Mouse (Mus musculus) forebrain, embryonic 10.5 days (tissue): ENCODE data around the gene Smim11. TPM values are rescaled to one million over a fixed set of nuclear protein-coding genes. Genes with fewer than 3 reads are reported as not detected.

ENCODE experiments used
- DNase-seq: peaks from one replicate; pipeline ENCODE4 v3.0.0-alpha.2; 2017; ENCODE audit warnings: low spot score; ENCODE audit errors: extremely low spot score
- H3K27ac ChIP-seq: fragments of 300-500 bp; sonication (generic); 2 replicates; pipeline ENCODE4 v1.5.1; 2016; ENCODE audit warnings: mild to moderate bottlenecking
- H3K27me3 ChIP-seq: fragments of 300-500 bp; sonication (generic); 2 replicates; pipeline ENCODE4 v1.6.1; 2016; ENCODE audit warnings: mild to moderate bottlenecking; ENCODE audit not compliant: poor library complexity, severe bottlenecking
- H3K36me3 ChIP-seq: fragments of 300-500 bp; sonication (generic); replicated peaks from 2 replicates; pipeline ENCODE4 v1.6.1; 2016; ENCODE audit warnings: mild to moderate bottlenecking, moderate library complexity
- H3K4me1 ChIP-seq: fragments of 300-500 bp; sonication (generic); 2 replicates; pipeline ENCODE4 v1.6.1; 2016
- H3K4me3 ChIP-seq: fragments of 300-500 bp; sonication (generic); 2 replicates; pipeline ENCODE4 v1.5.1; 2016; ENCODE audit warnings: mild to moderate bottlenecking, moderate library complexity
- H3K9me3 ChIP-seq: fragments of 300-500 bp; sonication (generic); 2 replicates; pipeline ENCODE4 v1.6.1; 2016; ENCODE audit warnings: mild to moderate bottlenecking, moderate library complexity
- WGBS: fragments of 180-500 bp; shearing (Covaris S2); methylation state at CpG from one replicate; pipeline ENCODE4 v1.1.7; 2016; 5-methylcytosine and 5-hydroxymethylcytosine counted together
- polyA plus RNA-seq: library from polyadenylated mRNA; unstranded; fragments of >200 nt; fragmentation: Nextera tagmentation; extraction: Ambion mirVana; gene quantifications from 2 replicates; pipeline ENCODE4 v1.2.1, GENCODE M21; 2016

Gene Smim11
- 120 and 125 TPM in 2 replicates for polyA plus RNA-seq

DNA sequence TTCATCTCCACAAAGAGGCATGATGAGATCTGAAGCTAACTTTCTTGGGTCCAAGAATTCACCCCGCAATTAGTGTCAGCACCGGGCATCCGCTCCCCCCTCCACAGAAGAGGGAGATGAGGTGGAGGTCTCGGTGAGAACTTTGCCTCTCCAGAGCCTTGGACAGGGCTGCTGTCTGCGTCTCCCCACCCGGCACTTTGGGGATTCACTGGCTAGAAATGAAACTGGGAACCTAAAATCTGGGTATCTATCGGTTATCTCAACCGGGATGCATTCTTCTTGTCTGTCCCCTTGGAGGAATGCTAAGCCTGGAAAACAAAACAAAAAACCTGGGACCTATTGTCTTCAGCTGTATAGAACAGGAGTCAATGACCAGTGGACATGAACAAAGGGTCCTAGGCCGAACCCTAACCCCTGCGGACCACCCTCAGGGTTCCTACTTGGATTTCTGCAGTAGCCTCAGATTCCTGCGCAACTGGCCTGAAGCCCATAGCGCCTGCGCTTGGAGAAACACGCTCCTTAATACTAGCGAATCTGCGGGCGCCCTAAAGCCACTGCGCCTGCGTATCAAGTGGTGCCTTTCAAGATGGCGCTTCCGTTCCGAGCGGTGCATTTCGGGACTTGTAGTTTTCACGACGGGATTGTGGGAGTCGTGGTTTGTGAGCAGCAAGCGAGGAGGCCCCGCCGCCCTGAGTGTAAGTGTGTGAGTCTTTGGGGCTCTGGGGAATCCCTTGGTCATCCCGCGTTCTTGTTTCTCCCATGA lies at the start of gene Smim11:
Gene Smim11, plus strand, starts transcription at position 638 of the 763 bp plus-strand sequence.
- peak within 1 kb of the TSS; percentile 80 for H3K4me3 ChIP-seq
- no peaks in the 10 kb centered on the region for H3K9me3 ChIP-seq
- peak within 1 kb of the TSS; percentile 91 for H3K27ac ChIP-seq
- peak; percentile 95 for DNase-seq
- H3K4me1 ChIP-seq, result peaks cover 28% of the 10 kb centered on the region
- peaks cover 5% of the 10 kb centered on the region; the same call in 1 of the 2 replicates for H3K27me3 ChIP-seq
- 9% methylated on average over 32 of the region's 32 CpGs for WGBS
- H3K36me3 ChIP-seq, result peaks cover 8% of the 10 kb centered on the region

DNA sequence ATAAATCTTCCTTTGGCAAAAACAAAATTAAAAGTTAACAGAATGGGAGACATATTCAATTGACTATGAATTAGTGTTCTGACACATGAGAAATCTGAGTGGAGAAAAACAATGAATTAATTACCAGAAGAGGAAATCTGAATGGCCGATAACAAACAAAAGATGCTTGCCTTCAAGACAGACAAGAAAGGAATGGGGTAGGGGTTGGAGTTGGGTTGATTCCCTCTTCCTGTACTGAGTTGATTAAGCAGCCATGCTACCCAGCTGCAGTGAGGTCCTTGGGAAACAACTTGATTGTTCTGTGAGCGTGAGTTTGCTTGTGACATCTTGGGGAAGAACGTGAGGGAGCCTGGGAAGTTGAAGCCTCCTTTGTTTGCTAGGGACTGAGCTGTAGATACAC lies 46.8 kb upstream of the Smim11 start:
- Histone ChIP-seq H3K36me3 (no peaks in the 10 kb centered on the region), H3K9me3 (no peaks in the 10 kb centered on the region), H3K27ac (no peak overlapping the region), H3K4me3 (no peak overlapping the region), H3K4me1 (peaks cover 7% of the 10 kb centered on the region; the same call in 1 of the 2 replicates), H3K27me3 (no peaks in the 10 kb centered on the region)
- no peak for DNase-seq
- WGBS, result 86% methylated on average over 3 of the region's 3 CpGs

DNA sequence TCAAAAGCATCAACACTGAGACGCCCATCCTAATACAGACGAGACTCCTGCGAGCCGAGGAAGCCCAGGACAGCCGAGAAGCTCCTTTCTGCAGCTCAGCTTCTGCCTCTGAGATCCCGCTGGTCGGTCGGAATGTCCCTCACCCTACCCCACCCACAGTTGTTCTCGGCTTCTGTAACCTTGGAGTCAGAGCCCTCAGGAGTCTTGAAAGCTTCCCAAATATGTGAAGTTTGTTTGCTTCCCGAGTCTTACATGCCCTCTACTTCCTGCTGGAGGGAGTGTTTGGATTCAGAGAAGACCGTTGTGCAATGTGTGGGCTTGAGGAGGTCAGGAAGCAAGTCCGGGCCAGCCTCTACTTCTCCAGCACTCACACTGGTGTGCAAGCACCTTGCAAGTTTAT lies 33.2 kb upstream of the Smim11 start:
- 82% methylated on average over 12 of the region's 12 CpGs for WGBS
- Histone ChIP-seq H3K36me3 (no peaks in the 10 kb centered on the region), H3K4me3 (no peak overlapping the region), H3K27me3 (no peaks in the 10 kb centered on the region), H3K9me3 (no peaks in the 10 kb centered on the region), H3K4me1 (no peaks in the 10 kb centered on the region), H3K27ac (no peak overlapping the region)
- DNase-seq, result no peak

DNA sequence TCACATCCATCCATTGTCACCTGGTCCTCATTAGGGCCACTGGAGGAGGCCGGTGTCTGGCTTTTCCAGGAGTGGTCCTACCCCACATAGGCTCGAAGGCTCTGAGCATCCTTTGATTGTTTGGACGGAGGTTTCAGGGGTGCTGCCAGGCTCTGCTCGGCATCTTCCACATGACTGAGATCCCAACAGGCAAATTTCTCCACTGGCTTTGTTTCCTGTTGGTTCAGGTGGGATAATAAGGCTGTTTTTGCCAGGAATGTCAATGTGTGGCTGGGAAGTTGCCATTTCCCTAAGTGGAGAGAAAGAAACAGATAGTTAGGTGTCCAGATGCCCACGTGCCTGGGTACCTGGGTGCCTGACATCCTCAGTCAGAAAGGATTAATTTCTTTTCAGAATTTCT lies 26.6 kb upstream of the Smim11 start:
- Histone ChIP-seq H3K27me3 (no peaks in the 10 kb centered on the region), H3K36me3 (no peaks in the 10 kb centered on the region), H3K9me3 (no peaks in the 10 kb centered on the region), H3K4me3 (no peak overlapping the region), H3K4me1 (no peaks in the 10 kb centered on the region), H3K27ac (no peak overlapping the region)
- WGBS, result 90% methylated on average over 5 of the region's 5 CpGs
- no peak for DNase-seq

DNA sequence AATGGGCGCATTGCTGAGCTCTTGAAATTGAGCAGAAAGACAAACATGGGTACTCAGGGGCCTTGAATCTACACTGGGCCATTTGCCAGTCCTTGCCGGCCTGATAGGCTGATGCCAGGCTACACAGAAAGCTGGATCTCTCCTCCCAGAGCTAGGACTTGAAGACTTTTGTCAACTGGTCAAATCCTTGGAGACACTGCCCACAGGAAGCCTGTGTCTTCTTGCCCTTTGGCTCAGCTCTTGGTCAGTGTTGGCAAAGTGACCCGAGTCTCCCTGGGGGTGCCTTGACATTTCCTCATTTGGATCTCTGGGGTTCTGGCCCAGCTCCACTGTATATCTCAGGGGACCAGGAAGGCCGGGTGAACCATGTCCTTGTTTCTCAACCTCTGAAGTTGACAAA lies 25.6 kb upstream of the Smim11 start:
- no peaks in the 10 kb centered on the region for H3K36me3 ChIP-seq
- WGBS, result 87% methylated on average over 4 of the region's 4 CpGs
- no peaks in the 10 kb centered on the region for H3K27me3 ChIP-seq
- no peaks in the 10 kb centered on the region for H3K4me1 ChIP-seq
- H3K9me3 ChIP-seq, result no peaks in the 10 kb centered on the region
- DNase-seq, result no peak
- H3K27ac ChIP-seq, result no peak overlapping the region
- no peak overlapping the region for H3K4me3 ChIP-seq

DNA sequence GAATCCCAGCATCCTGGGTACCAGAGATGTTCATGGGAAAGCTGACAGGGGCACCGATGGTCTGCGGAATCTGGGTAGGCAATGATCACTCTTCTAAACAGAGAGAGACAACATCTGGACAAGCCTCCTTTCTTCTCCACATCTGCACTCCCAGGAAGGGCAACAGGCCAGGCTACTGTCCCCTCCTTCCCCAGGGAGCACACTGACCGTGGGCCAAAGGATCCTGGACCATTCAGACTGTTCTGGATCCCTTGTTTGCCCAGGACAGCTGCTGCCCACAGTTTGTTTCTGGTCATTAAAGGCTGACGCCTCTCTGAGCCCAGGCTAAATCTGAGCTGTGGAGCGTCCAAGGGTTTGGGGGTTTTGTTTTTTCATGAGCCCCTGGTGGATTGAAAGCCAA lies 18.4 kb upstream of the Smim11 start:
- no peaks in the 10 kb centered on the region for H3K9me3 ChIP-seq
- H3K27ac ChIP-seq, result no peak overlapping the region
- WGBS, result 78% methylated on average over 5 of the region's 5 CpGs
- H3K4me3 ChIP-seq, result no peak overlapping the region
- H3K4me1 ChIP-seq, result peaks cover 11% of the 10 kb centered on the region; the same call in 1 of the 2 replicates
- DNase-seq, result no peak
- H3K36me3 ChIP-seq, result no peaks in the 10 kb centered on the region
- peaks cover 11% of the 10 kb centered on the region; the same call in 1 of the 2 replicates for H3K27me3 ChIP-seq

DNA sequence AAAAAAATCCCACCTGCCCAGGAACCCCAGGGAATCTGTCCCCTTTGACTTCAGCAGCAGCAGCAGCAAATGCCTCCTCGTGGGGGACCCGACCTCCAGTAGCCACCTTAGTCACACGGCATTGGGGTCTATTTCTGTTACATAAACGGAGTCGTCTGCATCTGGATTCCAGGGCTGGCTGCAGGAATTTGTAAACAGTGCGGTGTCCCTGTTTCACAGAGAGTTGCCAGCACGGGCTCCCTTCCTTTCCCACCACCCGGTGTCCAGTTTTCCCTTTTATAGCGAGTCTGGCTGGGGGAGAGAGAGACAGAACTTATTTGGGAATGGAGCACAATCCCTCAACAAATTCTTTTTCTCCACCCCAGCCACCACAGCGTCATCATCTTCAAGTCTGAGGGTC lies 16.0 kb upstream of the Smim11 start:
- no peak overlapping the region for H3K27ac ChIP-seq
- no peaks in the 10 kb centered on the region for H3K36me3 ChIP-seq
- H3K4me3 ChIP-seq, result no peak overlapping the region
- 72% methylated on average over 10 of the region's 10 CpGs for WGBS
- no peaks in the 10 kb centered on the region for H3K9me3 ChIP-seq
- H3K27me3 ChIP-seq, result peaks cover 11% of the 10 kb centered on the region; the same call in 1 of the 2 replicates
- H3K4me1 ChIP-seq, result peaks cover 11% of the 10 kb centered on the region; the same call in 1 of the 2 replicates
- no peak for DNase-seq

DNA sequence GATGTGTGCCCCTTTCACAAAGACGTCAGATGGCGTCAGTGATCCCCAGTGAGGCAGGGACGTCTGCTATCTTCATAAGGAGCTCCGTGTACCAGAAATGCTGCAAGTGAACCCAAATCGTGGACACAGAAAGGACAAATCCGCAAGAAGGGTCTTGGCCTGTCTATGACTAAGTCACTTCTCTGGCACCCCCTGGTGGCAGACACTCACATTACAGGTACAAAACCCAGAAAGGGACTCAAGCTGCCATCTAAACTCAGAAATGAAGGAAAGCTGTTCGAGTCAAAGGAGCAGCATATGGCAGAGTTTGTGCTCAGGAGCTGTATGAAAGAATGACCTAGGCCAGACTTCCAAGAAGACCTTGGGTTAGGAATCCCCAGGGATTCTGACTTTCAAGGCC lies 14.5 kb upstream of the Smim11 start:
- Histone ChIP-seq H3K36me3 (no peaks in the 10 kb centered on the region), H3K27ac (no peak overlapping the region), H3K4me3 (no peak overlapping the region), H3K4me1 (peaks cover 11% of the 10 kb centered on the region; the same call in 1 of the 2 replicates), H3K9me3 (no peaks in the 10 kb centered on the region), H3K27me3 (peaks cover 11% of the 10 kb centered on the region; the same call in 1 of the 2 replicates)
- DNase-seq, result peak; percentile 88
- WGBS, result 16% methylated on average over 7 of the region's 7 CpGs

DNA sequence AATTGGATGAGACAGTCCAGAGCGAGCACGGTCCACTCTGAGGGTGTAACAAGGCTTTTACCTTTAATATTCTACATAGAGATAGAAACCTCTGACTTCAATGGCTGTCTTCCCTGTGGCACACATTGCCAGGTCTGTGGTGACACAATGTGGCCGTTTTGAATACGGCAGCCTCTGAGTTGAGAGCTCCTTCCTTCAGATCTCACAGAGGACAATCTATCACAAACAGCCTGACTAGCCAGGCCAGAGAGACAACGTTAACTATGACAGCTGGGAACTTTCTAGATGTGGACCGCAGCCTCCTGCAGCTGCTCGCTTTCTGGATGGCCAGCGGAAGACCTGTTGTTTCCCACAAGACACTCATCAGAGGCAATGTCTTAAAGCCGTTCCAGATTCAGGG lies 12.3 kb upstream of the Smim11 start:
- Histone ChIP-seq H3K4me1 (peaks cover 13% of the 10 kb centered on the region), H3K4me3 (no peak overlapping the region)
- 89% methylated on average over 9 of the region's 9 CpGs for WGBS

DNA sequence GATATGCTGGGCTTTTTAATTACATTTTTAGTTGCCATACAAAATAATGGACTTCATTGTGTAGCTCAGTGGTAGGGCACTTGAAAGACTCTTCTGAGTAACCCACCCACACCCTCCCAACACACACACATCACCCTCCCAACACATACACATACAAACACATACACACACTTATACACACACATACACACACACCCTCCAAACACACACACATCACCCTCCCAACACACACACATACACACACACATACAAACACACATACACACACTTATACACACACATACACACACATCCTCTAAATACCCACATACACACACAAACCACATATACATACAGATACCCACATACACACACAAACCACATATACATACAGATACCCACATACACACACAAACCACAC lies 11.0 kb upstream of the Smim11 start:
- Histone ChIP-seq H3K4me3 (no peak overlapping the region), H3K4me1 (peaks cover 21% of the 10 kb centered on the region), H3K9me3 (no peaks in the 10 kb centered on the region), H3K27me3 (0 out of 2 replicates have a peak, but pooled peaks cover 3% of the 10 kb centered on the region), H3K27ac (no peak overlapping the region), H3K36me3 (no peaks in the 10 kb centered on the region)
- DNase-seq, result no peak

More for the DNA sequence above, 12.3 kb upstream of the Smim11 start:
- Histone ChIP-seq H3K36me3 (no peaks in the 10 kb centered on the region), H3K9me3 (no peaks in the 10 kb centered on the region), H3K27ac (no peak overlapping the region), H3K27me3 (peaks cover 11% of the 10 kb centered on the region; the same call in 1 of the 2 replicates)
- no peak for DNase-seq

DNA sequence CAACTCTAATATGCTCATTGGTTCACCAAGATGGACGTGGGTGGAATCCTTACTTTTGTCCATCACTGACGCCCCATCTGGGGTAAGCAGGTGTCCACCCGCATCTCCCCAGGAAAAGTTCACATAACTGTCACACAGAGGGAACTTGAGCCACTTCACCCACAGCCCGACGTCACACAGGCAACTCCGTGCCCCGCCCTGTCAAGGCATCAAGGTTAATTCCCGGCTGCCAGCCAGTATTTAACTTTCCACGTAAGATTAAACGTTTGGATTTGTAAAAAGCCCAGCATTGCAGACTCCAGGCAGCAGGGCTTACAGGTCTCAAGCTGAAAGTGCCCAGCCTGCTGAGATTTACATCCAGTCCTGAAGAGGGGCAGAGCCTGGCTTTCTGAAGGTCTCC lies 9.0 kb upstream of the Smim11 start, which contains the start of gene Kcne2:
Gene Kcne2, plus strand, starts transcription at position 289 of the 400 bp plus-strand sequence.
- H3K4me1 ChIP-seq, result peaks cover 20% of the 10 kb centered on the region
- no peak within 1 kb of the TSS for H3K4me3 ChIP-seq
- H3K27ac ChIP-seq, result no peak within 1 kb of the TSS
- DNase-seq, result no peak
- no peaks in the 10 kb centered on the region for H3K9me3 ChIP-seq
- H3K27me3 ChIP-seq, result peaks cover 5% of the 10 kb centered on the region; the same call in 1 of the 2 replicates
- no peaks in the 10 kb centered on the region for H3K36me3 ChIP-seq
- WGBS, result 82% methylated on average over 10 of the region's 10 CpGs

DNA sequence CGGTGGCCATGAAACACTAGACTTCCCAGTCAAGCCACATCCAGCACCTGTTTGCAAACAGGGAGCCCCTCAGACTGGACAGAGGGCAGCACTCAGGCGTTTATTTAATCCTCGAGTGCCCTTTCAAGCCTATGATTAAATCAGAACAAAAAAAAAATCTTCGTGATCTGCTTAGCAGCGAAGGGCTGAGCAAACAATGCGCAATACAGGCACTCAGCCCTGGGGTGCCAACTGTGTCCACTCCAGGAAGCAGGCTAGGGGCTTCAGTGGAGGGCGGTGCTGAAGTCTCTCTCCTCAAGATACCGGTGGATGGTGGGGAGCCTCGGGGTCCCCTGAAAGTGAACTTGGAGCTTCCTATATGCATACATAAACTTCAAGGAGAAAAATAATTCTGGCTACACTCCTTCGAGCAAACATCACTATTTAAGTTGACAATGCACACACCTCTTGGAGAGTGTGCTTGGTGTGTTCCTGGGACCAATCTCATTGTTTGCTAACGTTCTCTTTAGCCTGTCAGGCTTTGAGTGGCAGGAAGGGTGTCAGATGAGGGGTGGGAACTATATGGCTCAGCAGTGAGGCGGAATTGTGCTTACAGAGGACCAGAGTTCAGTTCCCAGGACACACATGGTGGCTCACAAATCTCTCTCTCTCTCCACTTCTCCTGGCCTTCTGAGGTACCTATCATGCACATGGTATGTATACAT lies 6.7 kb upstream of the Smim11 start:
- Histone ChIP-seq H3K27me3 (peaks cover 5% of the 10 kb centered on the region; the same call in 1 of the 2 replicates), H3K9me3 (no peaks in the 10 kb centered on the region), H3K27ac (no peak overlapping the region), H3K36me3 (no peaks in the 10 kb centered on the region), H3K4me1 (peaks cover 14% of the 10 kb centered on the region), H3K4me3 (no peak overlapping the region)
- 57% methylated on average over 12 of the region's 12 CpGs for WGBS
- DNase-seq, result no peak

DNA sequence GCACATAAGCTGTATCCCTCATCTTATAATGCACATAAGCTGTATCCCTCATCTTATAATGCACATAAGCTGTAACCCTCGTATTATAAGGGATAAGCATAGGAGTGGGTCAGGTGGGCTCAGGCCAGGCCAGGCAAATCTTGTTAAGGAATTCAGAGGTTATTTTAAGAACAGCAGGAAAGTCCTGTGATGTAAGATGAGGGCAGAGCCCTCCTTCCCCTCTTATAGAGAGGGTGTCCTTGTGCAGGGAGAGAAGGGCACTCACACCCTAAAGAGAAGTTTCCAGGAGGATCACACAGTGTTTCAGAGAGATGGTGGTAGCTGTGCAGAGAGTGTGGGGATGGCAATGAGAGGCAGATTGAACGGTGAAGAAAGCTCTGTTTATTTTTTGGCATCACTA lies 5.8 kb upstream of the Smim11 start:
- Histone ChIP-seq H3K27me3 (peaks cover 5% of the 10 kb centered on the region; the same call in 1 of the 2 replicates), H3K4me3 (no peak overlapping the region), H3K9me3 (no peaks in the 10 kb centered on the region), H3K4me1 (peaks cover 17% of the 10 kb centered on the region), H3K27ac (no peak overlapping the region), H3K36me3 (no peaks in the 10 kb centered on the region)
- no peak for DNase-seq
- WGBS, result 82% methylated on average over 2 of the region's 2 CpGs
